Mouse (Mus musculus): Measurements from ENCODE around the gene Neurl3. TPM values are rescaled to one million over a fixed set of nuclear protein-coding genes. Genes with fewer than 3 reads are reported as not detected.

Gene Neurl3
- total RNA-seq (2023), result 100 to 1,000 TPM; 114 to 127 TPM

GRCm38 (mm10) chr1:36274455-36274854 lies at the start of gene Neurl3:
TSS of gene Neurl3 (minus strand) at chr1:36274679.

GRCm38 (mm10) chr1:36307495-36308280 lies 33.2 kb upstream of the Neurl3 start, which contains the start of gene Arid5a:
TSS of gene Arid5a (plus strand) at chr1:36307733.

GRCm38 (mm10) chr1:36244058-36244827 lies 30.2 kb downstream of the Neurl3 start, which contains the start of gene Uggt1:
TSS of gene Uggt1 (minus strand) at chr1:36244720.

Other genes starting within 250 kb of the Neurl3 start
- gene Hs6st1, start 206.3 kb downstream of the Neurl3 start, total RNA-seq (2023), result 10 to 100 TPM; 43.6 to 47.7 TPM
- gene Uggt1, start 30.0 kb downstream of the Neurl3 start, total RNA-seq (2023), result 100 to 1,000 TPM in 1 of 2 experiments, 10 to 100 TPM in 1; 89.3 to 108 TPM
- gene Arid5a, start 33.1 kb upstream of the Neurl3 start, total RNA-seq (2023), result 100 to 1,000 TPM; 138 to 170 TPM
- gene Kansl3, start 94.5 kb upstream of the Neurl3 start, total RNA-seq (2023), result 10 to 100 TPM; 77.2 to 86.3 TPM
- not detected for gene Fer1l5, start 97.6 kb upstream of the Neurl3 start, total RNA-seq (2023)
- gene Lman2l, start 170.6 kb upstream of the Neurl3 start, total RNA-seq (2023), result 10 to 100 TPM; 29.5 to 43.4 TPM
- gene Cnnm4, start 196.9 kb upstream of the Neurl3 start, total RNA-seq (2023), result 10 to 100 TPM; 24.6 to 24.7 TPM
- gene Cnnm3, start 237.2 kb upstream of the Neurl3 start, total RNA-seq (2023), result 10 to 100 TPM; 35.2 to 38.8 TPM